Mouse (Mus musculus) left cerebral cortex, adult 11 months (tissue): Measurements from ENCODE around the gene Iqgap2.

Experiments used
- DNase-seq: peaks from one replicate; pipeline ENCODE4 v3.0.0; 2022; ENCODE audit warnings: low spot score

Gene Iqgap2

DNA sequence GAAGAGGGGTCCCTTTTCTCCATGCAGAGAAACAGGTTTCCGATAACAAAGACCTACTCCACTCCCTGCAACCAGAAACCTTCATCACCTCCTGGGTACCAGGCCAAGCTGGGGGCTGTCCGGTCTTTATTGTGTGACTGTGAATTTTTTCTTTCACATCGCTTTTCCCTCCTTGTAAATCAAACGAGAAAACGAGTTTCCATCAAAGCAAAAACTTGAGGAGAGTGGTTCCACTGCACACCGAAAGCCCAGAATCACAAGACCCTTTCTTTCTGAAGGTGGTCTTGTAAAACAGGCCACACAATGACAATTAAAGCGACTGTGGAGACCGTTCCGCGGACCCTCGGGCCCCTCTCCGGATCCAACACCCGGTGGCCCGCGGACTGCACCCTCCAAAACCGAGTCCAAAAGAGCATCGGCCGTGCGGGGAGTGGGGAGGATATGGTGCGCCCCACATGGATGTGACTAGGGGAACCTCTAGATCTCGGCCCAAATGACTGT is 274.0 kb downstream of the Iqgap2 start:
- DNase-seq = no peak

- DNase-seq = no peak
Measured at GRCm38 (mm10) chr13:95617082-95617670, 274.5 kb downstream of the Iqgap2 start.

DNA sequence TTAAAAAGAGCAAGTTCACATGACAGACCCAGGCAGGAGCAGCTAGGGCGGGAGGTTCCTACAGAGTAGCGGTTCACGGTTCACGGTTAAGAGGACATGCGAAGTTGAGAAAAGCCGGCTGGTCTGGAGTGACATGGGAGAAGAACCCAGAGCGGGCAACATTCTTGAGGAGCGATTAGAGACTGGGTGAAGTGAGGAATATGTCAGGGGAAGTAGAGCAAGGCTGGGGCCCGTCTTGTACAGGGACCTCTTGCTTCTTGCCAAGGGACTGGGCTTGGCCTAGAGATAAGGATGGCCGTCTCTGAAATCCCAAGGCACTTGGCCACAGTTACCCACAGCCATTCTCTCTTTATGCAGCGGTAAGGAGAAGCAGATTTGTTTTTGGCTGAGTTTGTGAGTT is 275.2 kb downstream of the Iqgap2 start:
- DNase-seq = no peak

DNA sequence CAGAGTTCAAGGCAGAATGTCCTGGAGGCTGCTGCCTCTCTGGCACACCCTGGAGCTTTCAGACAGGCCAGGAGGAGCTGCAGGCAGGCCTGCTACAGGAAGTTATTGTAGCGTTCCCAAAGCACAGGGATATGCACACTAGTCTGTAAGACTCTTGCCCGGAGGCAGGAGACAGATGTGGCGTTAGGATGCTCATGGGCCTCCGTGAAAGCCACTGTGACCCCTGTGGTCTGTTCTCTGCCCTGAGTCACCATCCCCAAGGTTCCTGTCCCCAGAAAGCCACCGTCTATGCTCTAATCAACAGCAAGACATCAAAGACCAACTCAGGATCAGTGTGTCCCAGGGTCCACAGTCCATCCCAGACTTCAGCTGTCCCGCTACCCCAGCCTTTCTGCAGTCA is 277.0 kb downstream of the Iqgap2 start:
- DNase-seq = no peak

GRCm38 (mm10) chr13:95612243-95612642 is 279.5 kb downstream of the Iqgap2 start:
- no peak for DNase-seq

- no peak for DNase-seq
Measured at GRCm38 (mm10) chr13:95611752-95612151, 280.0 kb downstream of the Iqgap2 start.

- DNase-seq = no peak
Measured at GRCm38 (mm10) chr13:95610786-95611562, 280.7 kb downstream of the Iqgap2 start.

DNA sequence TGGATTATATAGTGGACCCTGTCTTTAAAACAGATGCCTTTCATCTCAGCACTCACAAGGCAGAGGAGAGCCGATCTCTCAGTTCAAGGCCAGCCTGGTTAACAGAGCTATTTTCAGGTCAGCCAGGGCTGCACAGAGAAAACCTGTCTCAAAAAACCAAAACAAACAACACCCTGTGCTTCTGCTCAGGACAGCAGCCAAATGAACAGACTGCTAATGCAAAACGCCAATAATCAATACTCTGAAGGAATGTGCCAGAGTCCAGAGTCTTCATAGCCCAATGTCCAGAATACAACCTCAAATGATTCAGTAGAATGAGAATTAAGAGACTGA is 282.7 kb downstream of the Iqgap2 start:
- no peak for DNase-seq

GRCm38 (mm10) chr13:95608416-95609087 is 283.2 kb downstream of the Iqgap2 start:
- no peak for DNase-seq

DNA sequence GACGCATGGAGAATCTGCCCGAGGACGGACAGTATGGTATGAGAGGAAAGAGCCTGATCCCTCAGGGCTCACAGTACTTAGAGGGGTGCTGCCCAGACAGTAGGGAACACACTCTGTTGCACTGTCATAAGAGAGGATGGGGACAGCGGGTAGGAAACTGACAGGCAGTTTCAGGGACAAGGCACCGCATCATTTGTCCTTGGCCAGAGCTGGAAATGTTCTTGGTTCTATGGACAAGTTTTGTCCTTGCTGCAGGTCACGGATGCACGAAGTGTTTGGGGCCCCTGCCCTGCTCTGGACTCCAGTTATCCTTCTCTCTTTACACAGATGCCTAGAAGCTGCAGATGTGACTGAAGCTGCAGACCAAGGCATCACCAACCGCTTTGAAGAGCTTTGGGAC is 284.7 kb downstream of the Iqgap2 start:
- no peak for DNase-seq

DNA sequence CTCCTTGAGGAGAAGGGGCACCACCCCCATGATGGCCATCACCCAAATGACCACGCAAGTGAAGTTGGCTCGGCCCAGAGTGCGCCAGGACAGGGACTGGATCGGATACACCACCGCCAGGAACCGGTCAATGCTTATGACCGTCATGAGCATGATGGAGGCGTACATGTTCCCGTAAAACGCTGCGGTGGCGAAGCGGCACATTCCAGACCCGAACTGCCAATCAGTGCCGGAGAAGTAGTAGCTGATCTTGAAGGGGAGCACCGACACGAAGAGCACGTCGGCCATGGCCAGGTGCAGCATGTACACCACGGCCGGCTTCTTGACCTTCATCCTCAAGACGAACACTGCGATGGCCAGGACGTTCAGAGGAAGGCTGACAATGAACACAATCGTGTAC is 287.4 kb downstream of the Iqgap2 start:
- DNase-seq = no peak

GRCm38 (mm10) chr13:95599833-95600359 is 291.8 kb downstream of the Iqgap2 start:
- DNase-seq = no peak

GRCm38 (mm10) chr13:95598232-95598920 is 293.3 kb downstream of the Iqgap2 start:
- DNase-seq = no peak

- no peak for DNase-seq
Measured at GRCm38 (mm10) chr13:95597578-95597977, 294.1 kb downstream of the Iqgap2 start.

DNA sequence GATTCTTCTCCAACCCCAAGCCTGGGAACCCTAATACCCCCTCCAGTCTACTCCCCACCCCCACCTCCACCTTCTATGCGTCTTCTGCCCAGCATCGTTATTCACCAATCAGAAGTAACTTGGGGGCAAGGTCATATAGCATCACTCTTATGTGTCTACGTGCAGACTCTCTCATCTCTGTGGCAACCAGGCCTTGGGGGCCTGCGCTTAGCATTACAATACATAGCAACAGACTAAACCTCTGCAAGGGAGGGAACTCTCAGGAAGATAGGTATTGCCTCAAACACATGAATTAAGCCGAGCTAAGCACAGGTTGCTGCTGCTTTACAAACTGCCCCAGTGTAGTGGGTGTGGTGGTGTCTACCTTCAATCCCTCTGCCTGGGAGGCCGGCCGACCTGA is 295.0 kb downstream of the Iqgap2 start:
- DNase-seq = no peak

GRCm38 (mm10) chr13:95595921-95596320 is 295.8 kb downstream of the Iqgap2 start:
- no peak for DNase-seq

DNA sequence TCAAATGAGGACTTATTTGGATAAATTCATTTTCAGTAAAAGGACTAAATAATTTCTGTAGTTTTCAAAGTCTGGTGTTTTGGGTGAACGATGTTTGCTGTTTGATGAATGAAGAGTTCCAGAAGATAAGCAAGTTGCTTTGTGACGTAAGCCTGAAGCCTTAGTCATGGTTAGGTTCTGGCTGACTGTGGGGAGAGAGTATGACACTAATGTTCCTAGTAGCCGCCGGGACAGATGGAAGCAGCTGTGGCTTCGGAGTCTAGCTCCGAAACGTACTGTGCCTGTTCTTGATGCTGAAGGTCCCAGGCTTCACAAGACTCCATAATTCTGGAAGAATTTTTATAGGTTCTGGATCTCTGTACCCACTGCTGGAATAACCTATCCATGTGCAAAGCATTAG is 296.3 kb downstream of the Iqgap2 start:
- DNase-seq = no peak

GRCm38 (mm10) chr13:95592860-95593259 is 298.9 kb downstream of the Iqgap2 start:
- no peak for DNase-seq

DNA sequence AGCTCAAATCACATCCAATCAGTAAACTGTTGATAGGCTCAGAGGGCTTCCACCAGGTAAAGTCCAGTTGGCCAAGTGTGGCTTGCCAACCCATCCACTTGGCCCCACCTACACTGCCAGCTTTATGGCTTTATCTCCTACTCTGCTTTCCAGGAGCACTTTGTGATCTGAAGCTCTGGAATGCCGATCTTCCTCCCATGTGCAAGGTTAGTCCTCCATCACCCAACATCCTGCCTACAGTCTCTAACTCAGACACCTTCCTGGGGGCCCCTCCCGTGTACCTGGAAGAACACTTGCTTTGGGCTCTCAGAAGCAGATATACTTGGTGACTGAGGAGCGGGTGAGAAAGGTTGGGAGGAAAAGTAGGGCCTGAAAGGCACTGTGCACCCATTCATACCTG is 300.1 kb downstream of the Iqgap2 start:
- DNase-seq = no peak

GRCm38 (mm10) chr13:95587628-95588027 is 304.1 kb downstream of the Iqgap2 start:
- DNase-seq = no peak

DNA sequence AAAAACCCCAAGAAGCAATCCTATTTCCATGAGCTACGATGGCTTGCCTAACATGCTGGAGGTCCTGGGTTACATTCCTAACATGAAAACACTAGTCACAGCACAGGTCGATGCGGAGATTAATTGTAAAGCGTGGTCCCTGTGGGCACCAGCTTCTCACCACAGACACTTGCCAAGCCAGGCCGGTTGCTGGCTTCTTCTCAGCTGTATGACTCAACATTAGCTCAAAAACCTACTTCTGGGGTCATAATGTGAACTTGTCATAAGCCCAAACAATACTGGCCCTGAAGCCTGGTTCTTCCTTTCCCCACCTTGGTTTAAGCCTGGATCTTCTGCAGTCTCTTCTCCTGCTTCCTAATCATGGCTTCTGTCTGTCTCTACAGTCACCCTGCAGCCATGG is 306.8 kb downstream of the Iqgap2 start:
- no peak for DNase-seq
